Mouse (Mus musculus): ENCODE data around the gene Atp23. TPM values are rescaled to one million over a fixed set of nuclear protein-coding genes. Genes with fewer than 3 reads are reported as not detected.

Gene Atp23
- total and polyA plus RNA-seq, 2 experiments, result 5.9 to 6.4 TPM

GRCm38 (mm10) chr10:126906811-126907210 is 5.7 kb upstream of the Atp23 start:
- no peak for DNase-seq (ENCODE audit: extremely low read depth, low read depth, low spot score)

DNA sequence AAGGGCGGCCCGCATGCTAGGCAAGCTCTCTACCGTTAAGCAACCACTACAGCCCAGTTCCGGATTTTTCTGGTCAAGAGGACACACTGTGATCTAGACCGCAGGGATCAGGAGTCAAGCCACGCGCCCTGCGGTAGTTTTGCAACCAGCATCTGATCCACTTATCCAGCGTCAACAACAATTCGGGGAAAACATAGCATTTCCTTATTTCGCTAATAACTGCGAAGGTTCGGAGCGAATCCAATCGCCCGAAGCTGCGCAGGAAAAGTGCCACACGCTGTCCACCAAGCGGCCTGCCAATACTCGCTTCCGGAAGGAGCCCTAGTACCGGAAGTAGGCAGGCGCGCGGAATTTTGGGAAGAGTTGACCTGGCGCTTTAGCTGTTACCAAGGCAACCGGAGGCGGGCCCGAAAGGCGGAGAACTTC is 4.5 kb upstream of the Atp23 start:
- Histone ChIP-seq H3K4me3 (ENCODE audit: insufficient read depth, low read depth, low read length) (peak overlapping the region; percentile 51), H3K9ac (ENCODE audit: low read depth, low read length) (peak overlapping the region; percentile 62), H3K36me3 (ENCODE audit: control insufficient read depth, insufficient read depth, low read length) (no peaks in the 10 kb centered on the region), H3K79me2 (ENCODE audit: control insufficient read depth, insufficient read depth, low read length) (no peaks in the 10 kb centered on the region), H3K27me3 (ENCODE audit: control insufficient read depth, insufficient read depth, low read length) (no peaks in the 10 kb centered on the region), H3K4me1 (ENCODE audit: control insufficient read depth, insufficient read depth, low read length) (no peaks in the 10 kb centered on the region), H3K27ac (replicated peaks; ENCODE audit: insufficient read depth, low read depth, low read length) (peak overlapping the region; percentile 84)
- TF ChIP-seq CTCF (IDR thresholded peaks at IDR 0.05; ENCODE audit: low read depth, low read length), result 0 out of 2 replicates have a peak, but pooled peaks have one; percentile 3
- peak; percentile 87 for TF ChIP-seq POLR2A (IDR thresholded peaks at IDR 0.05; ENCODE audit: extremely low read depth, insufficient read depth, low read length)
- peak; percentile 82 for DNase-seq (ENCODE audit: extremely low read depth, low read depth, low spot score)
- WGBS, result under 1% methylated on average over 30 of the region's 30 CpGs

More at GRCm38 (mm10) chr10:126906811-126907210, 5.7 kb upstream of the Atp23 start:
- H3K79me2 ChIP-seq (ENCODE audit: control insufficient read depth, insufficient read depth, low read length), result no peaks in the 10 kb centered on the region
- no peaks in the 10 kb centered on the region for H3K4me1 ChIP-seq (ENCODE audit: control insufficient read depth, insufficient read depth, low read length)
- no peak overlapping the region for H3K9ac ChIP-seq (ENCODE audit: low read depth, low read length)
- TF ChIP-seq CTCF (IDR thresholded peaks at IDR 0.05; ENCODE audit: low read depth, low read length), result no peak
- no peak for TF ChIP-seq POLR2A (IDR thresholded peaks at IDR 0.05; ENCODE audit: extremely low read depth, insufficient read depth, low read length)
- no peaks in the 10 kb centered on the region for H3K36me3 ChIP-seq (ENCODE audit: control insufficient read depth, insufficient read depth, low read length)
- WGBS, result 95% methylated on average over 5 of the region's 5 CpGs
- H3K27ac ChIP-seq (replicated peaks; ENCODE audit: insufficient read depth, low read depth, low read length), result no peak overlapping the region
- no peaks in the 10 kb centered on the region for H3K27me3 ChIP-seq (ENCODE audit: control insufficient read depth, insufficient read depth, low read length)
- H3K4me3 ChIP-seq (ENCODE audit: insufficient read depth, low read depth, low read length), result no peak overlapping the region

DNA sequence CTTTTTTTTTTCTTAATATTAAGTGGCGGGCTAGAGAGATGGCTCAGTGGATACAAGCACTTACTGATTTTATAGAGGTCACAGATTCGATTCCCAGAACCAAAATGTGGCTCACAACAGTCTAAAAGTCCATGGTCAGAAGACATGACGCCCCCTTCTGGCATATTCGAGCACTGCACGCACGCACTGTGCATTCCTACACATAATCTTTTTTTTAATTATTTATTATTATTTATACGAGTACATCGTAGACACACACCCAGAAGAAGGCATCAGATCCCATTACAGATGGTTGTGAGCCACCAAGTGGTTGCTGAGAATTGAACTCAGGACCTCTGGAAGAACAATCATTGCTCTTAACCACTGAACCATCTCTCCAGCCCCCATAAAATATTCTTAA is 3.9 kb upstream of the Atp23 start:
- H3K9ac ChIP-seq (ENCODE audit: low read depth, low read length), result peak overlapping the region; percentile 62; the same call in 1 of the 2 replicates
- no peaks in the 10 kb centered on the region for H3K79me2 ChIP-seq (ENCODE audit: control insufficient read depth, insufficient read depth, low read length)
- TF ChIP-seq CTCF (IDR thresholded peaks at IDR 0.05; ENCODE audit: low read depth, low read length) (peak; percentile 12; the same call in 1 of the 2 replicates), POLR2A (IDR thresholded peaks at IDR 0.05; ENCODE audit: extremely low read depth, insufficient read depth, low read length) (no peak)
- H3K4me1 ChIP-seq (ENCODE audit: control insufficient read depth, insufficient read depth, low read length), result no peaks in the 10 kb centered on the region
- H3K27ac ChIP-seq (replicated peaks; ENCODE audit: insufficient read depth, low read depth, low read length), result peak overlapping the region; percentile 84
- 77% methylated on average over 8 of the region's 8 CpGs for WGBS
- H3K36me3 ChIP-seq (ENCODE audit: control insufficient read depth, insufficient read depth, low read length), result no peaks in the 10 kb centered on the region
- no peak for DNase-seq (ENCODE audit: extremely low read depth, low read depth, low spot score)
- no peaks in the 10 kb centered on the region for H3K27me3 ChIP-seq (ENCODE audit: control insufficient read depth, insufficient read depth, low read length)
- H3K4me3 ChIP-seq (ENCODE audit: insufficient read depth, low read depth, low read length), result no peak overlapping the region; the same call in 1 of the 2 replicates

GRCm38 (mm10) chr10:126904221-126904620 is 3.1 kb upstream of the Atp23 start:
- WGBS, result 42% methylated on average over 5 of the region's 5 CpGs
- H3K4me1 ChIP-seq (ENCODE audit: control insufficient read depth, insufficient read depth, low read length), result no peaks in the 10 kb centered on the region
- TF ChIP-seq POLR2A (IDR thresholded peaks at IDR 0.05; ENCODE audit: extremely low read depth, insufficient read depth, low read length) (no peak), CTCF (IDR thresholded peaks at IDR 0.05; ENCODE audit: low read depth, low read length) (no peak)
- no peak overlapping the region for H3K27ac ChIP-seq (replicated peaks; ENCODE audit: insufficient read depth, low read depth, low read length)
- no peak overlapping the region for H3K4me3 ChIP-seq (ENCODE audit: insufficient read depth, low read depth, low read length)
- H3K79me2 ChIP-seq (ENCODE audit: control insufficient read depth, insufficient read depth, low read length), result no peaks in the 10 kb centered on the region
- H3K36me3 ChIP-seq (ENCODE audit: control insufficient read depth, insufficient read depth, low read length), result no peaks in the 10 kb centered on the region
- no peak overlapping the region for H3K9ac ChIP-seq (ENCODE audit: low read depth, low read length)
- no peaks in the 10 kb centered on the region for H3K27me3 ChIP-seq (ENCODE audit: control insufficient read depth, insufficient read depth, low read length)
- DNase-seq (ENCODE audit: extremely low read depth, low read depth, low spot score), result no peak

GRCm38 (mm10) chr10:126901488-126901843 is 311 bp upstream of the Atp23 start:
- TF ChIP-seq CTCF (IDR thresholded peaks at IDR 0.05; ENCODE audit: low read depth, low read length) (no peak), POLR2A (IDR thresholded peaks at IDR 0.05; ENCODE audit: extremely low read depth, insufficient read depth, low read length) (no peak)
- Histone ChIP-seq H3K27me3 (ENCODE audit: control insufficient read depth, insufficient read depth, low read length) (no peaks in the 10 kb centered on the region), H3K79me2 (ENCODE audit: control insufficient read depth, insufficient read depth, low read length) (no peaks in the 10 kb centered on the region), H3K9ac (ENCODE audit: low read depth, low read length) (no peak overlapping the region), H3K4me3 (ENCODE audit: insufficient read depth, low read depth, low read length) (peak overlapping the region; percentile 77; the same call in 1 of the 2 replicates), H3K36me3 (ENCODE audit: control insufficient read depth, insufficient read depth, low read length) (peaks cover 3% of the 10 kb centered on the region; the same call in 1 of the 2 replicates), H3K27ac (replicated peaks; ENCODE audit: insufficient read depth, low read depth, low read length) (no peak overlapping the region), H3K4me1 (ENCODE audit: control insufficient read depth, insufficient read depth, low read length) (no peaks in the 10 kb centered on the region)
- DNase-seq (ENCODE audit: extremely low read depth, low read depth, low spot score), result no peak
- 0% methylated on average over 4 of the region's 4 CpGs for WGBS

DNA sequence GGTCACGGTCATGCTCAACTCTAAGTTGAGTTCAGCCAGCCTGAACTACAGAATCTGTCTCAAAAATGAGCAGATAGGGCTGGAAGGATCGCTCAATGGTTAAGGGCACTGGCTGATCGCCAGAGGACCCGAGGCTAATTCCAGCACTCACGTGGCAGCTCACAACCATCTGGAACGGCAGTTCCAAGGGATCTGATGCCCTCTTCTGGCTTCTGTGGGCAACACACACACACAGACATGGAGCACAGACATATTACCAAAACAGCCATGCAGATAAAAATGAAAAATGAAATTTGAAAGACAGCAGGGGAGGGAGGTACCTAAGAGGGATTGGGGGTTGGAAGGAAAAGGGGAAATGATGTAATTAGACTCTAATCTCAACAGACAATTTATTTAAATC is 5.3 kb downstream of the Atp23 start:
- H3K4me1 ChIP-seq (ENCODE audit: control insufficient read depth, insufficient read depth, low read length), result no peaks in the 10 kb centered on the region
- no peak overlapping the region for H3K27ac ChIP-seq (replicated peaks; ENCODE audit: insufficient read depth, low read depth, low read length)
- H3K4me3 ChIP-seq (ENCODE audit: insufficient read depth, low read depth, low read length), result no peak overlapping the region
- no peaks in the 10 kb centered on the region for H3K79me2 ChIP-seq (ENCODE audit: control insufficient read depth, insufficient read depth, low read length)
- peaks cover 19% of the 10 kb centered on the region for H3K36me3 ChIP-seq (ENCODE audit: control insufficient read depth, insufficient read depth, low read length)
- DNase-seq (ENCODE audit: extremely low read depth, low read depth, low spot score), result no peak
- WGBS, result 85% methylated on average over 6 of the region's 6 CpGs
- no peak overlapping the region for H3K9ac ChIP-seq (ENCODE audit: low read depth, low read length)
- TF ChIP-seq CTCF (IDR thresholded peaks at IDR 0.05; ENCODE audit: low read depth, low read length), result no peak
- no peak for TF ChIP-seq POLR2A (IDR thresholded peaks at IDR 0.05; ENCODE audit: extremely low read depth, insufficient read depth, low read length)
- H3K27me3 ChIP-seq (ENCODE audit: control insufficient read depth, insufficient read depth, low read length), result no peaks in the 10 kb centered on the region

Data from liver, adult 2 months (tissue).